Mouse (Mus musculus) gastrocnemius, adult 8-10 months (tissue): Measurements from ENCODE around the gene Rpl14. TPM values are rescaled to one million over a fixed set of nuclear protein-coding genes. Genes with fewer than 3 reads are reported as not detected.
"Not testable (repeated sequence)": the region's sequence is repeated elsewhere in the genome, so short reads cannot be mapped to it uniquely, and the experiment has no call there.

Experiments used
- DNase-seq, 2 experiments: peaks; one replicate each; pipeline ENCODE4 v3.0.0; 2022; ENCODE audit warnings: low spot score in 2 of 2
- total RNA-seq, 4 experiments: library from RNA; stranded (reverse); gene quantifications; 2 replicates each; pipeline ENCODE4 v1.2.4; 2022

Rpl14 gene
- 100 to 1,000 TPM; 270 to 356 (median 296) TPM for total RNA-seq

GRCm38 (mm10) chr9:120570741-120571592 lies at the start of gene Rpl14:
Rpl14 (plus strand) TSS chr9:120571444.
- peak; percentile 96 to 97 for DNase-seq

- DNase-seq = no peak
Observed at GRCm38 (mm10) chr9:120527270-120527669, 44.0 kb upstream of the Rpl14 start.

- DNase-seq = no peak
Observed at GRCm38 (mm10) chr9:120527919-120528318, 43.3 kb upstream of the Rpl14 start.

- no peak for DNase-seq
Observed at GRCm38 (mm10) chr9:120528815-120529510, 42.3 kb upstream of the Rpl14 start.

GRCm38 (mm10) chr9:120530471-120530870 lies 40.8 kb upstream of the Rpl14 start:
- DNase-seq = no peak

GRCm38 (mm10) chr9:120532062-120532461 lies 39.2 kb upstream of the Rpl14 start:
- no peak for DNase-seq

GRCm38 (mm10) chr9:120532691-120533090 lies 38.6 kb upstream of the Rpl14 start:
- no peak for DNase-seq

- DNase-seq = not testable (repeated sequence)
Observed at GRCm38 (mm10) chr9:120533446-120533950, 37.7 kb upstream of the Rpl14 start.

GRCm38 (mm10) chr9:120539662-120540251 lies 31.5 kb upstream of the Rpl14 start, which contains the start of gene Entpd3:
Entpd3 (plus strand) TSS chr9:120539818.
- no peak for DNase-seq

- DNase-seq = no peak
Observed at GRCm38 (mm10) chr9:120541411-120541810, 29.8 kb upstream of the Rpl14 start.

- no peak for DNase-seq
Observed at GRCm38 (mm10) chr9:120542241-120542640, 29.0 kb upstream of the Rpl14 start.

- DNase-seq = no peak
Observed at GRCm38 (mm10) chr9:120545994-120546393, 25.2 kb upstream of the Rpl14 start.

GRCm38 (mm10) chr9:120546482-120546881 lies 24.8 kb upstream of the Rpl14 start:
- no peak for DNase-seq

- DNase-seq = no peak
Observed at GRCm38 (mm10) chr9:120547026-120547668, 24.1 kb upstream of the Rpl14 start.

GRCm38 (mm10) chr9:120550778-120551177 lies 20.5 kb upstream of the Rpl14 start:
- DNase-seq = no peak

- no peak for DNase-seq
Observed at GRCm38 (mm10) chr9:120563590-120563989, 7.7 kb upstream of the Rpl14 start.

- DNase-seq = no peak
Observed at GRCm38 (mm10) chr9:120564247-120564646, 7.0 kb upstream of the Rpl14 start.

- DNase-seq = no peak
Observed at GRCm38 (mm10) chr9:120566384-120566783, 4.9 kb upstream of the Rpl14 start.

GRCm38 (mm10) chr9:120568917-120569316 lies 2.3 kb upstream of the Rpl14 start:
- DNase-seq = no peak

GRCm38 (mm10) chr9:120569721-120570333 lies 1.4 kb upstream of the Rpl14 start:
- DNase-seq = no peak

- DNase-seq = no peak
Observed at GRCm38 (mm10) chr9:120570334-120570725, 914 bp upstream of the Rpl14 start.
